26 mouse cellular contexts compared by ENCODE assay signal in the genomic region with DNA sequence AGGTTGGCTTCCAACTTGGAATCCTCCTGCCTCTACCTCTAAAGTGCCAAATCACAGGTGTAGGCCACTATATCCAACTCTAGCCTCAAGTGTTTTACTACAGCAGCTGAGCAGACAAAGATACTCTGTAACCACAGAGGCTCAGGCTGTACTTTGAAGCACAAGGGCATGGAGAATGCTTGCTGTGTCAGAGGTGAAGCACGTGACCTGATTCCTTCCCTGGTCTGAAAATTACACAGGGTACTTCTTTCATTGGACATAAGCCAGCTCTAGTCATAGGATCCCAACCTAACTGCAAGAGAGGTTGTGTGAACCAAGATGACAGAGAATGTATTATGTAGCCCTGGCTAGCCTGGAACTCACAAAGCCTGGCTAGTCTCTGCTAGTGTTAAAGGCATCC. TPM values are rescaled to one million over a fixed set of nuclear protein-coding genes. Genes with fewer than 3 reads are reported as not detected.
DNase-seq lines count a peak whose midpoint lies in the region; ATAC-seq lines count a peak whose summit lies in the region.
"Had no signal": no experiment of that assay in that cellular context is flagged by ENCODE, and none has a peak within 500 bp of the region (broad histone marks: within the 10 kb centered on the region; RNA-seq: fewer than 3 reads in every experiment).

No protein-coding gene starts in this region.

- no peak overlapping the region for H3K9ac ChIP-seq in kidney, embryonic 15.5 days
- H3K9ac ChIP-seq in midbrain, embryonic 11.5 days (ENCODE audit: low read length), result no peak overlapping the region
- H3K9ac ChIP-seq in midbrain, embryonic 14.5 days (replicated peaks; ENCODE audit: low read length), result no peak overlapping the region
- H3K9ac ChIP-seq: embryonic facial prominence, embryonic 12.5 days; embryonic facial prominence, embryonic 15.5 days; forebrain, postnatal 0 days; hindbrain, embryonic 12.5 days had no signal

- H3K4me1 ChIP-seq in kidney, embryonic 15.5 days, result peaks cover 9% of the 10 kb centered on the region
- H3K4me1 ChIP-seq in midbrain, embryonic 11.5 days (ENCODE audit: control insufficient read depth, insufficient read depth, low read length), result no peaks in the 10 kb centered on the region
- no peaks in the 10 kb centered on the region for H3K4me1 ChIP-seq in midbrain, embryonic 14.5 days (ENCODE audit: control insufficient read depth, insufficient read depth, low read length)
- H3K4me1 ChIP-seq: embryonic facial prominence, embryonic 12.5 days; hindbrain, embryonic 12.5 days had no signal

- H3K4me3 ChIP-seq in kidney, embryonic 15.5 days (replicated peaks), result no peak overlapping the region
- H3K4me3 ChIP-seq in midbrain, embryonic 11.5 days (ENCODE audit: low read depth, low read length), result no peak overlapping the region
- H3K4me3 ChIP-seq in midbrain, embryonic 14.5 days (replicated peaks; ENCODE audit: low read depth, low read length), result no peak overlapping the region
- H3K4me3 ChIP-seq: embryonic facial prominence, embryonic 12.5 days; embryonic facial prominence, embryonic 15.5 days; gastrocnemius, adult 2 months; hindbrain, embryonic 12.5 days had no signal

- H3K27me3 ChIP-seq in kidney, embryonic 15.5 days, result no peaks in the 10 kb centered on the region
- H3K27me3 ChIP-seq in midbrain, embryonic 11.5 days (ENCODE audit: control insufficient read depth, insufficient read depth, low read length), result no peaks in the 10 kb centered on the region
- no peaks in the 10 kb centered on the region for H3K27me3 ChIP-seq in midbrain, embryonic 14.5 days (ENCODE audit: control insufficient read depth, insufficient read depth, low read length)
- H3K27me3 ChIP-seq: CH12.LX; embryonic facial prominence, embryonic 12.5 days; embryonic facial prominence, embryonic 15.5 days; hindbrain, embryonic 12.5 days; Patski had no signal

- ATAC-seq in kidney, embryonic 15.5 days (replicated peaks; ENCODE audit: low FRiP score), result no peak
- ATAC-seq in midbrain, embryonic 11.5 days (ENCODE audit: low FRiP score), result no peak
- no peak for ATAC-seq in midbrain, embryonic 14.5 days (ENCODE audit: low FRiP score, low TSS enrichment)
- ATAC-seq: forebrain, embryonic 14.5 days; Patski had no signal

- 87% methylated on average over 1 of the region's 1 CpGs for WGBS in kidney, embryonic 15.5 days
- 83% methylated on average over 1 of the region's 1 CpGs for WGBS in midbrain, embryonic 11.5 days
- 87% methylated on average over 1 of the region's 1 CpGs for WGBS in midbrain, embryonic 14.5 days

- H3K4me2 ChIP-seq in kidney, embryonic 15.5 days, result no peak overlapping the region
- H3K4me2 ChIP-seq in midbrain, embryonic 11.5 days, result no peak overlapping the region
- no peak overlapping the region for H3K4me2 ChIP-seq in midbrain, embryonic 14.5 days (ENCODE audit: low read length)
- H3K4me2 ChIP-seq: embryonic facial prominence, embryonic 12.5 days; embryonic facial prominence, embryonic 15.5 days; heart, embryonic 11.5 days; hindbrain, embryonic 12.5 days had no signal

- H3K36me3 ChIP-seq in kidney, embryonic 15.5 days, result no peaks in the 10 kb centered on the region
- H3K36me3 ChIP-seq in midbrain, embryonic 11.5 days (ENCODE audit: control insufficient read depth, insufficient read depth, low read length), result no peaks in the 10 kb centered on the region
- no peaks in the 10 kb centered on the region for H3K36me3 ChIP-seq in midbrain, embryonic 14.5 days (ENCODE audit: control insufficient read depth, insufficient read depth, low read length)
- H3K36me3 ChIP-seq: embryonic facial prominence, embryonic 12.5 days; embryonic facial prominence, embryonic 15.5 days; G1E; hindbrain, embryonic 12.5 days had no signal

- H3K9me3 ChIP-seq in kidney, embryonic 15.5 days (replicated peaks), result no peaks in the 10 kb centered on the region
- no peaks in the 10 kb centered on the region for H3K9me3 ChIP-seq in midbrain, embryonic 11.5 days (ENCODE audit: control insufficient read depth, low read length)
- H3K9me3 ChIP-seq in midbrain, embryonic 14.5 days (ENCODE audit: control insufficient read depth, low read length), result no peaks in the 10 kb centered on the region
- H3K9me3 ChIP-seq: embryonic facial prominence, embryonic 12.5 days; embryonic facial prominence, embryonic 15.5 days; G1E; hindbrain, embryonic 12.5 days had no signal

- peak; percentile 16 for DNase-seq in kidney, adult 18-20 months
- DNase-seq in kidney, adult 9 months, result peak; percentile 61
- DNase-seq in kidney, postnatal 4 days, result no peak
- DNase-seq in midbrain, embryonic 11.5 days (ENCODE audit: low spot score, missing footprints), result peak; percentile 21
- DNase-seq in midbrain, embryonic 14.5 days, result no peak
- no peak for DNase-seq in left cerebral cortex, adult 8-10 months (ENCODE audit: low spot score in 2 of 2)
- DNase-seq: adrenal gland, postnatal 10 days; adrenal gland, postnatal 36 days; B cell, adult 2 months; cerebellum, adult 11 months; cerebellum, adult 2 months; cerebellum, adult 9-11 months; cerebellum, postnatal 25 days; forebrain, postnatal 0 days; gastrocnemius, adult 2 months; gastrocnemius, postnatal 14 days; heart, adult 11 months had no signal

- H3K27ac ChIP-seq in kidney, embryonic 15.5 days, result no peak overlapping the region
- H3K27ac ChIP-seq in midbrain, embryonic 11.5 days (ENCODE audit: low read depth, low read length), result no peak overlapping the region
- H3K27ac ChIP-seq in midbrain, embryonic 14.5 days (replicated peaks; ENCODE audit: low read depth, low read length), result no peak overlapping the region
- H3K27ac ChIP-seq: embryonic facial prominence, embryonic 12.5 days; embryonic facial prominence, embryonic 15.5 days; gastrocnemius, adult 2 months; hindbrain, embryonic 12.5 days had no signal

RNA-seq across cellular contexts. Expression of gene Slc16a1, which starts 24.4 kb away (rescaled TPM):
- polyA plus RNA-seq in kidney, embryonic 15.5 days (2015; fragmentation: Nextera tagmentation; extraction: Ambion mirVana), result 47.9 and 48.5 TPM in 2 replicates
- 31.9 and 36.3 TPM in 2 replicates for polyA plus RNA-seq in midbrain, embryonic 11.5 days (2014; fragmentation: Nextera tagmentation; extraction: Ambion mirVana)
- polyA plus RNA-seq in midbrain, embryonic 14.5 days (2014; fragmentation: Nextera tagmentation; extraction: Ambion mirVana), result 7.4 and 8.9 TPM in 2 replicates
- total RNA-seq in left cerebral cortex, adult 8-10 months (2022), result 10 to 100 TPM; 19.6 to 26.0 (median 21.9) TPM

Comparison
In these comparisons a context has a peak if more than half of its experiments do, and no peak if none do; other contexts are left out.
1. DNase-seq: peak in kidney, adult 18-20 months (single experiment), kidney, adult 9 months (single experiment) and midbrain, embryonic 11.5 days (single experiment); none in kidney, postnatal 4 days (0 of 2), midbrain, embryonic 14.5 days (single experiment) and left cerebral cortex, adult 8-10 months (0 of 2).